Mouse (Mus musculus): ENCODE measurements around the gene Zswim9.

DNA sequence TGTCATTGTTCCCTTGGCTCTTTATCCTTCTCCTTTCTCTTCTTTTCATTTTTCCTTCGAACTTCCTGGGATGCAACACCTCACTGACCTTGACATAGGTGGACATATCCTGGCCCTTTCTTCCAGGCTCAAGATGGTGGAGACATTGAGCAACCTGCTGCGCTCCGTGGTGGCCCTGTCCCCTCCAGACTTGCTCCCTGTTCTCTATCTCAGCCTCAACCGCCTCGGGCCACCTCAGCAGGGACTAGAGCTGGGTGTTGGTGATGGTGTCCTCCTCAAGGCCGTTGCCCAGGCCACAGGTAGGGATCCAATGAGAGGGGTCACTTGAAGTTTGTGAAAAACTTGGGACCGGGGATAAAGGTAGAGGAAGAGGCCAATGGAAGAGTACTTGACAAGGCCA, 16.7 kb upstream of the Zswim9 start:
- no peak for TF ChIP-seq CTCF (conservative IDR thresholded peaks at IDR 0.05; ENCODE audit: low read length)
- TF ChIP-seq POU5F1 (IDR thresholded peaks at IDR 0.05; ENCODE audit: borderline replicate concordance, low read length), result no peak
- no peak for TF ChIP-seq NANOG (IDR thresholded peaks at IDR 0.05; ENCODE audit: borderline replicate concordance, low read length)

Data from E14TG2a.4 (cell line).